Mouse (Mus musculus) frontal cortex, adult (tissue): ENCODE results near the gene Nmur1.

Source experiments
- ATAC-seq: cut with Nextera tagmentation; 2 replicates; pipeline ENCODE4 v1.9.2; 2017; ENCODE audit warnings: mild to moderate bottlenecking, moderate library complexity, mixed read lengths; ENCODE audit not compliant: low TSS enrichment

Gene Nmur1

GRCm38 (mm10) chr1:86409476-86409875 is 16.6 kb downstream of the Nmur1 start:
- no peak for ATAC-seq

GRCm38 (mm10) chr1:86408515-86408914 is 17.5 kb downstream of the Nmur1 start:
- ATAC-seq: peak; percentile 28; the same call in 1 of the 2 replicates

GRCm38 (mm10) chr1:86406914-86407313 is 19.1 kb downstream of the Nmur1 start:
- ATAC-seq: no peak

- no peak for ATAC-seq
These were observed 19.7 kb downstream of the Nmur1 start for GRCm38 (mm10) chr1:86406313-86406712.

GRCm38 (mm10) chr1:86404834-86405233 is 21.2 kb downstream of the Nmur1 start:
- no peak for ATAC-seq

GRCm38 (mm10) chr1:86400096-86400754 is 25.8 kb downstream of the Nmur1 start:
- ATAC-seq: no peak

GRCm38 (mm10) chr1:86399322-86399721 is 26.7 kb downstream of the Nmur1 start:
- no peak for ATAC-seq

- no peak for ATAC-seq
These were observed 27.8 kb downstream of the Nmur1 start for GRCm38 (mm10) chr1:86398222-86398621.

- no peak for ATAC-seq
These were observed 28.4 kb downstream of the Nmur1 start for GRCm38 (mm10) chr1:86397621-86398020.

- ATAC-seq: no peak
These were observed 30.1 kb downstream of the Nmur1 start for GRCm38 (mm10) chr1:86395897-86396296.

- ATAC-seq: no peak
These were observed 31.8 kb downstream of the Nmur1 start for GRCm38 (mm10) chr1:86394246-86394645.

GRCm38 (mm10) chr1:86393219-86393618 is 32.8 kb downstream of the Nmur1 start:
- no peak for ATAC-seq

GRCm38 (mm10) chr1:86391425-86391824 is 34.6 kb downstream of the Nmur1 start:
- ATAC-seq: no peak

- peak; percentile 67 for ATAC-seq
These were observed 36.8 kb downstream of the Nmur1 start for GRCm38 (mm10) chr1:86389230-86389629.

- no peak for ATAC-seq
These were observed 45.0 kb downstream of the Nmur1 start for GRCm38 (mm10) chr1:86381027-86381426.

- ATAC-seq: peak; percentile 81
These were observed 46.9 kb downstream of the Nmur1 start for GRCm38 (mm10) chr1:86379161-86379569.

GRCm38 (mm10) chr1:86378662-86379061 is 47.4 kb downstream of the Nmur1 start:
- ATAC-seq: peak; percentile 53

GRCm38 (mm10) chr1:86376354-86376753 is 49.7 kb downstream of the Nmur1 start:
- no peak for ATAC-seq

- ATAC-seq: peak; percentile 66; the same call in 1 of the 2 replicates
These were observed 54.0 kb downstream of the Nmur1 start for GRCm38 (mm10) chr1:86371997-86372396.

- peak; percentile 64 for ATAC-seq
These were observed 57.9 kb downstream of the Nmur1 start for GRCm38 (mm10) chr1:86368086-86368485.

GRCm38 (mm10) chr1:86363671-86364070 is 62.4 kb downstream of the Nmur1 start:
- no peak for ATAC-seq

- no peak for ATAC-seq
These were observed 64.0 kb downstream of the Nmur1 start for GRCm38 (mm10) chr1:86361852-86362615.

GRCm38 (mm10) chr1:86360441-86360840 is 65.6 kb downstream of the Nmur1 start:
- ATAC-seq: no peak
